Mouse (Mus musculus): ENCODE data around the gene Itprip.

- TF ChIP-seq POLR2A (IDR thresholded peaks at IDR 0.05; ENCODE audit: borderline replicate concordance, low read depth, low read length) (no peak), CTCF (IDR thresholded peaks at IDR 0.05; ENCODE audit: low read depth, low read length) (no peak)
Observed at GRCm38 (mm10) chr19:47888037-47888436, 31.1 kb downstream of the Itprip start.
